Mouse (Mus musculus): ENCODE data around the gene Igll1.
A peak's percentile ranks its signal among the peaks of the same experiment; 100 is the strongest.
"Not testable (repeated sequence)": the region's sequence is repeated elsewhere in the genome, so short reads cannot be mapped to it uniquely, and the experiment has no call there.

The Igll1 gene

GRCm38 (mm10) chr16:16863978-16864377 is at the start of gene Igll1:
Gene Igll1, minus strand, starts transcription at chr16:16863985.
- no peak for DNase-seq (ENCODE audit: low spot score)

- no peak for DNase-seq (ENCODE audit: low spot score)
Measured at GRCm38 (mm10) chr16:16913440-16913839, 49.7 kb upstream of the Igll1 start.

- DNase-seq (ENCODE audit: low spot score): peak; percentile 86
Measured at GRCm38 (mm10) chr16:16911641-16912597, 48.1 kb upstream of the Igll1 start.

DNA sequence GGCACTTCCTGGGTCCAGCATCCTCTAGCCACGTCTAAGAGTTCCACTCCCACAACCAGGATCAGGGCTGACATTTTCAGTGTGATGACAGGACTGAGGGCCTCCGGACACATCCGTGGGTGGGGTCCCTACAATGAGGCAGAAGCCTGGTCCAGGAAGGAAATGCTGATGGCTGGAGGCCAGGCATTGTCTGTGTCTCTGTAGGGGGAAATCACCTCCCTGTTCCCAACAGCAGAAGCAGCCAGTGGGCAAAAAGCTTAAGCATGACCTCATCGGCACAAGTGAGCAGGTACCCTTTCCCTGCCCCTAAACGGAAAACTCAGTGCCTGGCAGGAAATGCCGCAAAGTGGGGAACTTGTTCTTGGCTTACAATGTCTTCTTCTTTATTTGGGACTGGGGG is 44.0 kb upstream of the Igll1 start:
- peak; percentile 11 for DNase-seq (ENCODE audit: low spot score)

DNA sequence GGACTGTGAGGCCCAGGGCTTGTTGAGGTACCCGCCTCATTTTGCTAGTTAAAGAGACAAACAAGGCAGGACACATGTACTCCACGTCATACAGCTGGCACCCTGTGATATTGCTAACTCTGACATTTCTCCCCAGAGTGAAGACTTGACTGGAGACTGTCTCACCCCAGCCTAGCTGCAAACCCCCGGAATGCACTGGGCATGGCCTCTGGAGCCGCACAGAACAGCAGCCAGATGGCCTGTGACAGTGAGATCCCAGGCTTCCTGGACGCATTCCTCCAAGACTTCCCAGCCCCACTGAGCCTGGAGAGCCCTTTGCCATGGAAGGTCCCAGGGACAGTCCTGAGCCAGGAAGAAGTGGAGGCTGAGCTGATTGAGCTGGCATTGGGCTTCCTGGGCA is 39.4 kb upstream of the Igll1 start:
- DNase-seq (ENCODE audit: low spot score): no peak

DNA sequence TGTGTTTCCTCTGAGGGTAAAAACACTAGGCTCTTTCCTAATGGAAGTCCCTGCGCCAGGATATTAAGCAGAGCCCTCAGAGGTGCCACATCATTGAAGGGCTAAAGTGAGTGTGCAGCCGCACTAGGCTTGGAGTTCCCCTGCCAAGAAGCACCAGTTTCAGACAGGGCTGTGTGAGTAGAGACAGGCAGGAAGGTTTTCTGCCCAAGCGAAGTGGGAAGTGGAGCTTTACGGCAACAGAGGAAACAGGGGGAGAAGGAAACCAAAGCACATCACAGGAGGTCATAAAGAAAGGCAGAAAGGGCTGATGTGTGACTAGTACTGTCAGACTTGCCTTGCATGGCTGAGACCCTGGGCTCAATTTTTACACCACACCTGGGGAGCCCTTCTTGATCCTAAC is 38.5 kb upstream of the Igll1 start:
- no peak for DNase-seq (ENCODE audit: low spot score)

DNA sequence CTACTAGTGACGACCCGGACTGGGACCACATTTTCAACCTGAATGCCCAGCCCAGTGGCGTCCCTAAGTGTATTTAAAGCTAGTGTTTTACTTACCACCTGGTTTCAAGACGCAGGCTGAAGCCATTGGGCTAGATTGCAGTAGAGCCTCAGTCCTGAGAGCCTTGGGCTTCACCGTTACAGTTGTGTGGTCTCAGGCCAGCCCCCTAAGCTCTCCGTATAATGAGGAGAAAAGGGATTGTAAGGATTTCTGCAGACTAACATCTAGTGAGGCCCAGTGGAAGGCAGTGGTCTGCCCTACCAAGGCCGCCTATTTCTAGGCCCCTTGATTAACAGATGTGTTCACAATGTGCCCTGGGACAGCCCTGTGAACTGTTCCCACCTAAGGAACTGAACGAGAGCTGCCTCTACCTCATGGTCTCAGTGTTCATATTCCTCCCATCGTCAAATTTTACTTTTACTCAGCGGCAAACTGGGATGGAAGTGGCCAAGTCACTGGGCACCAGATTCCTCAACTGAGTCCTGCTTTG is 33.3 kb upstream of the Igll1 start:
- no peak for DNase-seq (ENCODE audit: low spot score)

DNA sequence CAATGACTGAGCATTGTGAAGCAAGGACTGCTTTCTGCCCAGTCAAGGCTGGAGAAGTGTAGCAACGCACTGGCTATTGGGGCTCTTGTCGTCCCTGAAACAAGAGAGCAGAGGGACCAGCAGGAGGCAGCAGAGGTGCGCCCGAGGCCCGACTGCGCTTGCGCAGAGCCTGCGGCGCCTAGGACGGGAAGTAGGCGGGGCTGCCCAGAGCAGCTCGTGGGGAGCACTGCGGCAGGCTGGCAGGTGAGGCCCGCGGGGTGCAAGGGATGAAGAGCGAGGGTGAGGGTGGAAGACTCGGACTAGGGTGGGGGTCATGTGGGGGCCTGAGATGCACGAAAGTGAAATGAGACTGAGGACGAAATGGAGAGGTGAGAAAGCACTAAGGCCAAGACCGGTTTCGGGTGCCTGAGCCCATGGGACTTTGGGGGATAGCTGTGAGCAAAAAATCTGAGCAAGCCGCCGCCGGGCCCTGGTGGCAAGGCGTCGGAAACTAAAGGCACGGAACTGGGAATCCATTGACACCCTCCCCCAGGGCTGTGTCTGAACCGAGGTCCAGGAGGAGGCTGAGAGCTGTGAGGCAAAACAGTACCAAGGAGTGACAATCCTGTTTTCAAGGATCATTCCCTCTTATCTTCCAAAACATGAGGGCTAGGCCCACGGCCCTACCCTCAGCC is 32.7 kb upstream of the Igll1 start, which contains the start of gene Ppm1f:
Gene Ppm1f (plus strand): TSS at position 88 of the 674 bp plus-strand sequence.
- DNase-seq (ENCODE audit: low spot score): peak; percentile 94

DNA sequence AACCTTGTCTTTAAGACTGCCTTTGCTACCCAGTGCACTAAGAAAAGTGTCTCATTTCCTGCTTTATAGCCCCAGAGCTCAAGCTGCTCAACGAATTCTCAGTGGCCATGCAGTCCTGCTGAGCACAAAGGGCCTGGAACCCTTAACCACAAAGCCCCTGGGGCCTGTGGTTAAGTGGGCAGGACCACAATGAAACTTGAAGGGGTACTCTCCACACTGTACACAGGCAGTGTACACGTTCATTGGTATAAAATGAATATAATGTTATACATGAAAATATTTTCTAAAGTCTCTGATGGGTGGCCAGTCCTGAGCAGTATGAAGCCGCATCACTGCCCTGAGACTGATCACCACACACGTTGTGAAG is 32.2 kb upstream of the Igll1 start:
- DNase-seq (ENCODE audit: low spot score): no peak

DNA sequence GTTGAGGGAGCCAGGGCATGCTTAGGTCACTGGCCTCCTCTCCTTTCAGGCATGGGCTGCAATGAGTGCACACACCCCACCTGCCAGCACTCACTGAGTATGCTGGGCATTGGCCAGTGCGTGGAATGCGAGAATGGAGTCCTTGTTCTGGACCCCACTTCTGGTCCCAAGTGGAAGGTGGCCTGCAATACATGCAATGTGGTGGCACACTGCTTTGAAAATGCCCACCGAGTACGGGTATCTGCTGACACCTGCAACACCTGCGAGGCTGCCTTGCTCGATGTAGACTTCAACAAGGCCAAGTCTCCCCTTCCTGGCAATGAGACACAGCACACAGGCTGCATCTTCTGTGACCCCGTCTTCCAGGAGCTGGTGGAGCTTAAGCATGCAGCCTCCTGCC is 28.6 kb upstream of the Igll1 start:
- no peak for DNase-seq (ENCODE audit: low spot score)

DNA sequence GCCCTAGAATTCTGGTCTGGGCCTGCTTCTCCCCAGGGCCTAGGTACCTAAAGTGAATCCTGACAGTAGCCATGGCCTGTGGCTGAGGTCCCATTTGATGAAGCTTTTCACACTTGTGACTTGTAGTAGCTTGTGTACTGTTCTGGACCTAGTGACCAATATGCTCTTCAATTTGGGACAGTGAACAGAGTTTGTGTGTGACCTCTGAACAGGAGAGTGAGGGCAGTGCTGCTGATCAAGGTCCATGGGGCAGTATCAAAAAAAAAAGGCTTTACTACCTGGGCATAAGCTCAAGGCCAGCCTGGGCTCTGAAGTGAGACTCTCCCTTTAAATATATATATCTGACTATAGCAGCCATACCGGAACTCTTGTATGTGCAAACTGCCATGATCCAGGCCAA is 24.6 kb upstream of the Igll1 start:
- no peak for DNase-seq (ENCODE audit: low spot score)

GRCm38 (mm10) chr16:16879025-16879424 is 15.2 kb upstream of the Igll1 start:
- DNase-seq (ENCODE audit: low spot score): no peak

DNA sequence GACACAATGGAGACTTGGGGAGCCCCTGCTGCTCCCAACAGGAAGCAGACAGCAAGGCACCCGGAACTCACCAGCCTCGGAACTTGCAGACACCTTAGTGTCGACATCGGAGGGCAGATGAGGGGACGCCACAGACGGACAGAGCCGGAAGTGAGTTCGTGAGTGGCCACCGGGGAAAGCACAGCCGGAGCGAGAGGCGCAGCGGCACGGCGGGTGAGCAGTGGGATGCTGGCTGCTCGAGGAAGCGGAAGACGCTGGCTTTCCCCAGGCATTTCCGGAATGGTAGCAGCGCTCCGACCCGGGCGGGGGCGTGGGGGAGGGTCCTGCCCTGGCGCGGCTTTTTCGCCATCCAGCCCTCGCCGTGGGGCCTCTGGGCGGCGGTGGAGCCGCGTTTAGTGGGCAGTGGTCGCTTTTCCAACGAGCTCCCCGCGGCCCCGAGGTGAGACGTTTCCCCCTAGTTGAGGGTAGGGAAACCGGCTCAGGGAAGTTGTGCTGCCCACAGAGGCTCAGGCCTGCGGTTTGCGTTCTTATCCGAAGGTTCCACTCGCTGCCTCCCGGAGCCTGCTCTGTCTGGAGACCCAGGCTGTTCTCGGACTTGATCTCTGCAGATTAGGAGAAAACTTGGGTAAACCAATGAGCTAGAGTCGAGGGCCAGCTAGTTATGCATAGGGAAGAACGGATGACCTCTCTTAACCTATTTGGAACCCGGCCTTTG is 7.0 kb upstream of the Igll1 start, which contains the start of the genes Top3b and Vpreb1:
Gene Top3b (plus strand): TSS at position 120 of the 715 bp plus-strand sequence.
Gene Vpreb1 (minus strand): TSS at position 227 of the 715 bp plus-strand sequence.
- peak; percentile 95 for DNase-seq (ENCODE audit: low spot score)

GRCm38 (mm10) chr16:16870241-16870616 is 6.4 kb upstream of the Igll1 start:
- DNase-seq (ENCODE audit: low spot score): no peak

DNA sequence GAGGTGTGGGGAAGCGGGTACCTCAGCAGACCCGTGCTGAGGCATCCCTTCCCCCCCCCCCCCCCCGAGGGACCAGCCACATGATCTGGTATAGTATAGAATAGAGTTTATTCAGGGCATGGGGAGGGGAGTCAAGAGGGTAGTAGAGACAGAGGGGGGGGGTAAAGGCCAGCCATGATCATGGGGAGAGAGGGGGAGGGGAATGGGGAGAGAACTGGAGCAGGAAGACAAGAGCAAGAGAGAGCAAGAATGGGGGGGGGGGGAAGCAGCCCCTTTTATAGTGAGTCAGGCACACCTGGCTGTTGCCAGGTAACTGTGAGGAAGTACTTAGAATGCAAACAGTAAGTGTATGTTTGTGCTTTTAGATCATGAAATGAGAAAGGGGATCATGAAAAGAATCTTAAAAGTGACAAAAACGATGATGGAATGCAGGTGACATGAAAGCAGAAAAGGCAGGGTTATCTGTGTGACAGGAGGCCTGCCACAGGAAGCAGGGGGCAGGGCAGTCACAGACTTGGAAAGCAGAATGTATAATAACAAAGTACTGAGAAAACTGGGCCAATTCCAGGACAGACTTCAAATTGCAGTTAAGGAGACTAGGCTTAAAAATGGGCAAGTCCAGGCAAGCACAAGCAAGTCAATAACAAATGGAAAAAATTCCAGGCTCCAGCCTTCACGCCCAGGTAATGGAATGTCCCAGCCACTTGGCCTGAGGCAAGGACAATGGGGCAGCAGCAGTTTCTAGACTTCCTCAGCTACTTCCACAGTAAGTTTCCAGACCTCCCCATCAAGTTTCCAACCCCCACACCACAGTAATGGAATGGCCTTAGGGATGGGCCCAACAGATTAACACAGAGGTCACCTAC is 2.1 kb upstream of the Igll1 start:
- DNase-seq (ENCODE audit: low spot score): no peak

GRCm38 (mm10) chr16:16865217-16865616 is 1.4 kb upstream of the Igll1 start:
- no peak for DNase-seq (ENCODE audit: low spot score)

DNA sequence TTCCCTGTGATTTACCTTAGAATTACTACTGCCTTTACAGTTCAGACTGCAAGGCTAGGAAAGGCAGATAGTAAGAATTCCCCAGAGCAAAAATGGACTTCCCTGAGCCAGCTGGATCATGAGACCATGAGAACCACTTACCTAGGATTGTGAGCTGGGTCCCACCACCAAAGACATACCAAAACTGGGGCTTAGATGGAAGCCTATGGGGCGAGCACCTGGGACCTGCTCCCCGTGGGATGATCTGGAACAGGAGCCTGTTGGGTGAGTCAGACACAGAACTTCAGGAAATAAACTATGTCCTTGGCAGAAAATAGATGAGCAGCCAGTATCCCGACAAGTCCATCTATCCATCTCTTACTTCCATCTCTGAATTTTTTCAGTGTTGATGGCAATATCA is 1.5 kb downstream of the Igll1 start:
- DNase-seq (ENCODE audit: low spot score): no peak

- no peak for DNase-seq (ENCODE audit: low spot score)
Measured at GRCm38 (mm10) chr16:16856731-16857476, 6.9 kb downstream of the Igll1 start.

GRCm38 (mm10) chr16:16856054-16856453 is 7.7 kb downstream of the Igll1 start:
- not testable (repeated sequence) for DNase-seq (ENCODE audit: low spot score)

GRCm38 (mm10) chr16:16855541-16855940 is 8.2 kb downstream of the Igll1 start:
- DNase-seq (ENCODE audit: low spot score): no peak

Measured in MN1 (cell line).